Mouse (Mus musculus) lung, postnatal 0 days (tissue): ENCODE data around the gene Gm13119.

ENCODE experiments used
- CTCF ChIP-seq: IDR thresholded peaks from 2 replicates; pipeline ENCODE4 v1.5.1; 2016; ENCODE audit warnings: antibody characterized with exemption, mild to moderate bottlenecking
- EP300 ChIP-seq: IDR thresholded peaks from 2 replicates; pipeline ENCODE4 v1.6.1; 2016; ENCODE audit warnings: antibody characterized with exemption, mild to moderate bottlenecking, control low read depth

GRCm38 (mm10) chr4:144402712-144403111, 45.0 kb downstream of the Gm13119 start:
- no peak for TF ChIP-seq EP300
- no peak for TF ChIP-seq CTCF
